Mouse (Mus musculus): ENCODE results near the gene Hoxa3.

Hoxa3 gene

GRCm38 (mm10) chr6:52219234-52219942, 6.3 kb upstream of the Hoxa3 start:
- no peak for DNase-seq (ENCODE audit: low read depth, low spot score)

- DNase-seq (ENCODE audit: low read depth, low spot score): no peak
Measured at GRCm38 (mm10) chr6:52218643-52219215, 5.6 kb upstream of the Hoxa3 start.

GRCm38 (mm10) chr6:52217895-52218642, 4.9 kb upstream of the Hoxa3 start:
- peak; percentile 36 for DNase-seq (ENCODE audit: low read depth, low spot score)

GRCm38 (mm10) chr6:52217459-52217768, 4.3 kb upstream of the Hoxa3 start:
- DNase-seq (ENCODE audit: low read depth, low spot score): peak; percentile 82

- peak; percentile 56 for DNase-seq (ENCODE audit: low read depth, low spot score)
Measured at GRCm38 (mm10) chr6:52216691-52217458, 3.7 kb upstream of the Hoxa3 start.

- DNase-seq (ENCODE audit: low read depth, low spot score): peak; percentile 48
Measured at GRCm38 (mm10) chr6:52215771-52216535, 2.8 kb upstream of the Hoxa3 start.

GRCm38 (mm10) chr6:52215070-52215469, 1.9 kb upstream of the Hoxa3 start:
- peak; percentile 20 for DNase-seq (ENCODE audit: low read depth, low spot score)

- no peak for DNase-seq (ENCODE audit: low read depth, low spot score)
Measured at GRCm38 (mm10) chr6:52214271-52214670, 1.1 kb upstream of the Hoxa3 start.

- peak; percentile 43 for DNase-seq (ENCODE audit: low read depth, low spot score)
Measured at GRCm38 (mm10) chr6:52212556-52213118, 499 bp downstream of the Hoxa3 start.

- peak; percentile 21 for DNase-seq (ENCODE audit: low read depth, low spot score)
Measured at GRCm38 (mm10) chr6:52211961-52212360, 1.2 kb downstream of the Hoxa3 start.

- peak; percentile 81 for DNase-seq (ENCODE audit: low read depth, low spot score)
Measured at GRCm38 (mm10) chr6:52211170-52211935, 1.8 kb downstream of the Hoxa3 start.

GRCm38 (mm10) chr6:52209685-52210046, 3.5 kb downstream of the Hoxa3 start:
- DNase-seq (ENCODE audit: low read depth, low spot score): no peak

- DNase-seq (ENCODE audit: low read depth, low spot score): peak; percentile 34
Measured at GRCm38 (mm10) chr6:52208868-52209684, 4.1 kb downstream of the Hoxa3 start.

GRCm38 (mm10) chr6:52208072-52208867, 4.9 kb downstream of the Hoxa3 start, which contains the start of gene Hoxa6:
Gene Hoxa6, minus strand, starts transcription at chr6:52208722.
- DNase-seq (ENCODE audit: low read depth, low spot score): peak; percentile 47

- DNase-seq (ENCODE audit: low read depth, low spot score): no peak
Measured at GRCm38 (mm10) chr6:52207684-52207976, 5.5 kb downstream of the Hoxa3 start.

- DNase-seq (ENCODE audit: low read depth, low spot score): peak; percentile 58
Measured at GRCm38 (mm10) chr6:52206882-52207683, 6.1 kb downstream of the Hoxa3 start.

- DNase-seq (ENCODE audit: low read depth, low spot score): peak; percentile 53
Measured at GRCm38 (mm10) chr6:52205638-52206621, 7.2 kb downstream of the Hoxa3 start.
